Mouse (Mus musculus): Measurements from ENCODE around the gene Selenoh. TPM values are rescaled to one million over a fixed set of nuclear protein-coding genes. Genes with fewer than 3 reads are reported as not detected.

Gene Selenoh
- polyA plus RNA-seq (2015; fragmentation: Nextera tagmentation; extraction: Ambion mirVana): 71.6 and 86.7 TPM in 2 replicates

DNA sequence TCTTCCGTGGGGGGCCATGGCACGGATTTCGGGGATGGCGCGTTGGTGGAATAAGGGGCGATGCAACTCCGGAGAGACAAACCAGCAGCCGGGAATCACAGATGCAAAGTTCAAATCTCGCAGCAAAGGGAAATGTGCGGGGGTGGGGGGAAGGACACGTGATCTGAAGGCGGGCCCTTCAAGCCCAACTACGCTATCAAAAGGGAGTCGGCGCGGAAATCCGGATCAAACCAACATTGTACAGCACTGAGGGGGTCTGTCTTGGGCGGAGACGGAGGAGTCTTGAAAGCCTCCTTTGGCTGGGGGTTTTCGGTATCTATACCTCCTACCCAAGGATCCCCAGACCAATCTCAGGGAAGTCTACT is at the start of gene Selenoh:
Selenoh (minus strand) TSS at position 202 of the 365 bp plus-strand sequence.
- ATAC-seq (ENCODE audit: insufficient read depth): peak; percentile 90

GRCm38 (mm10) chr2:84717357-84717756 is 46.8 kb upstream of the Selenoh start:
- Histone ChIP-seq H3K4me2 (peak overlapping the region; percentile 91), H3K36me3 (replicated peaks) (peaks cover 24% of the 10 kb centered on the region), H3K27ac (replicated peaks) (peak overlapping the region; percentile 99), H3K9me3 (replicated peaks) (no peaks in the 10 kb centered on the region), H3K27me3 (no peaks in the 10 kb centered on the region), H3K9ac (peak overlapping the region; percentile 14; the same call in 1 of the 2 replicates), H3K4me3 (replicated peaks) (no peak overlapping the region), H3K4me1 (replicated peaks) (peaks cover 54% of the 10 kb centered on the region)
- WGBS (ENCODE audit: insufficient replicate concordance): 84% methylated on average over 4 of the region's 4 CpGs
- no peak for ATAC-seq (ENCODE audit: insufficient read depth)

More for the DNA sequence above, at the start of gene Selenoh:
- peak within 1 kb of the TSS; percentile 88 for H3K4me2 ChIP-seq
- no peaks in the 10 kb centered on the region for H3K27me3 ChIP-seq
- peak within 1 kb of the TSS; percentile 76 for H3K27ac ChIP-seq (replicated peaks)
- no peaks in the 10 kb centered on the region for H3K9me3 ChIP-seq (replicated peaks)
- peaks cover 32% of the 10 kb centered on the region for H3K36me3 ChIP-seq (replicated peaks)
- WGBS (ENCODE audit: insufficient replicate concordance): under 1% methylated on average over 20 of the region's 20 CpGs
- peak within 1 kb of the TSS; percentile 79 for H3K9ac ChIP-seq
- peaks cover 25% of the 10 kb centered on the region for H3K4me1 ChIP-seq (replicated peaks)
- peak within 1 kb of the TSS; percentile 79 for H3K4me3 ChIP-seq (replicated peaks)

DNA sequence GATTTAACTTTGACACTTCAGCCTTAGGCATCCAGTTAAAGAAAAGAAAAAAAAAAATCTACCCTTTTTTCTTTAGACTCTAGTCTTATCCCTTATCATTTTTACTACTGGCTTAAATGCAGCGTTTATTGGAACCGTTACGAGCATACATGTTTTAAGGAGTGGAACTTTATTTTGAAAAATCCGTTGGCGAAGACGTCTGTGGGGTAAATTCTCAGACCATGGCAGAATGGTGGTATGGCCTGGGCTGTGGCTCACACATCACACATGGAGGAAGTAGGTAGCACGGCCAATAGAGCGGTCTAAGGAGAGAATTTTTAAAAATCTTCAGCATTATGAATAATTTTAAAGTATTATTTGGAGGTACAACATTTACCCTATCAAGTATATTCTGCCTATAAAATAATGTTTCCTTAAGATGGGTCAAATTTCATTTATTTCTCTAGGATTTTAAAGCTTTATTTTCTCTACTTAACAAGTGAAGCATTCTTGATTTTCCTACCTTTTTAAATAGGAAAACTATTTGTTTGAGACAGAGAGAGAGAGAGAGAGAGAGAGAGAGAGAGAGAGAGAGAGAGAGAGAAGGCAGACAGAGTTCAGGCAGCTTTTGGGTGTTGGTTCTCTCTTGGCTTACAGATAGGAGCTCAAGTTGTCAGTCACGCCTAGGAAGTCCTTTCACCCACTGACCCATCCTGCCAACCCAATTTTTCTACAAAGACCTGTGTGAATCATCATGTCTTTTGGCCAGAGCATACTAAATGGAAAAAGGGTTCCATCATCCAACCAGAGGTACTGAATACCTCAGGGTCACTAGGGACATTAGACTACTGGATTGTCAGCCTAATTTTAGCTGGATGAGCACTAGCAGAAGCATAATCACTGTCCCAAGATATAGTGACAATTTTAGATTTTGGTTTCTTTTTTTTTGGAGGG is 46.1 kb upstream of the Selenoh start:
- Histone ChIP-seq H3K4me2 (peak overlapping the region; percentile 91), H3K9ac (peak overlapping the region; percentile 88), H3K36me3 (replicated peaks) (peaks cover 17% of the 10 kb centered on the region), H3K9me3 (replicated peaks) (no peaks in the 10 kb centered on the region), H3K4me3 (replicated peaks) (peak overlapping the region; percentile 86), H3K4me1 (replicated peaks) (peaks cover 51% of the 10 kb centered on the region), H3K27ac (replicated peaks) (peak overlapping the region; percentile 99), H3K27me3 (no peaks in the 10 kb centered on the region)
- no peak for ATAC-seq (ENCODE audit: insufficient read depth)
- 8% methylated on average over 9 of the region's 9 CpGs for WGBS (ENCODE audit: insufficient replicate concordance)

DNA sequence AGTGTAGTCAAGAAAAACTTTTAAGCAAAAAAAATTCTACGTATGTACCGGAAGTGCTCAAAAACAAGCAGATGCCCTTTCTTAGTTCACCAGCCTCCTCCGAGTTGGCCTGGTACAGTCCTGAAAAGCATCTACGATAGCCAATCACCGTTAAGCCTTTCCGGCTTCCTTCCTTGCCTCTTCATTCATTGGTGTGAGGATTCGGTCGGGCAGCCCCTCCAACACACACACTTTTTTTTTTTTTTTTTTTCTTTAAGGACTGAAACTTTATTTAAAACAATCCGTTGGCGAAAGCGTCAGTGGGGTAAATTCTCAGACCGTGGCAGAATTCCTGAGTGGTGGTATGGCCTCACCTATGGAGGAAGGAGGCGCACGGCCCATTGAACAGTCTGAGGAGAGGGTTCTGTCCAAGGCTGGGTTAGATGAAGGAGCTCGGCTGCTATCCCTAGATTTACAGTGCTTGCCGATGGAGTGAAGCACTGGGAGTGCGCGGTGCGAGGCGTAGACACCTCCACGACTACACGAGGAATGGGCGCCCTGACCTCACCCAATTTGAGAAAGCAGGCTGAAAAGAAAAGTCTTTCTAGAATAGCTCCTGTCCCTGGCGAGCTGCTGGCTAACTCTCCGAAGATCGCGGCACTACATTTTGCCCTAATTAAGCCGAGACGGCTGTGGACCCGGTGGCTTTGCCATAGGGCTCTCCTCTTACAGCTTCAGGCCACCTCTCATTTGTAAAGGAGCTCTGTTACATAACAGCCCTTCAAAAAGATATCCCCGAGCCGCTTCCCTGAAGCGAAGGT is 45.2 kb upstream of the Selenoh start:
- Histone ChIP-seq H3K27me3 (no peaks in the 10 kb centered on the region), H3K27ac (replicated peaks) (peak overlapping the region; percentile 99)
- peak; percentile 86 for ATAC-seq (ENCODE audit: insufficient read depth)

GRCm38 (mm10) chr2:84714811-84715561 is 44.4 kb upstream of the Selenoh start, which contains the start of gene Zdhhc5:
TSS of gene Zdhhc5 (minus strand) at chr2:84715180.
- ATAC-seq (ENCODE audit: insufficient read depth): peak; percentile 92
- Histone ChIP-seq H3K4me3 (replicated peaks) (peak within 1 kb of the TSS; percentile 86), H3K9ac (peak within 1 kb of the TSS; percentile 94), H3K36me3 (replicated peaks) (peaks cover 14% of the 10 kb centered on the region), H3K9me3 (replicated peaks) (no peaks in the 10 kb centered on the region), H3K4me1 (replicated peaks) (peaks cover 49% of the 10 kb centered on the region), H3K27ac (replicated peaks) (peak within 1 kb of the TSS; percentile 99), H3K4me2 (peak within 1 kb of the TSS; percentile 91), H3K27me3 (no peaks in the 10 kb centered on the region)
- WGBS (ENCODE audit: insufficient replicate concordance): under 1% methylated on average over 105 of the region's 107 CpGs

More for the DNA sequence above, 45.2 kb upstream of the Selenoh start:
- H3K4me1 ChIP-seq (replicated peaks): peaks cover 43% of the 10 kb centered on the region
- peak overlapping the region; percentile 86 for H3K4me3 ChIP-seq (replicated peaks)
- H3K9ac ChIP-seq: peak overlapping the region; percentile 88
- peaks cover 14% of the 10 kb centered on the region for H3K36me3 ChIP-seq (replicated peaks)
- WGBS (ENCODE audit: insufficient replicate concordance): under 1% methylated on average over 33 of the region's 33 CpGs
- H3K4me2 ChIP-seq: peak overlapping the region; percentile 91
- H3K9me3 ChIP-seq (replicated peaks): no peaks in the 10 kb centered on the region

DNA sequence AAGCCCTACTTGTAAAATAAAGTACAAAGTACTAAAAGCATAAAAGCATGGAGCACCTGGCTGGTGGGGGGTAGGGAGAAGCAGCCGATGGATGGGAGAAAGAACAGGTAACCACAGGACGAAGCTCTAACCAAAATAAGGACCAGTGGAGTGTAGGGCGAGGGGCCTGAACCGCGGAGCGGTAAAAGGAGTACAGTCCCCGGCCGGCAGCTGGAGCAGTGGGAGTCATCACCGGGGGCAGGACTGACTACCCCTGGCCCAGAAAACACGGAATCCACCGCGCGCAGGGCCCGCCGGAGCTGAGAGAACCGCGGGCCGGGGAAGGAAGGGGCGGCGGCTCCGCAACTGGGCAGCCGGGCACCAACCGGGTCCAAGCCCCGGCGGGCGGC is 43.8 kb upstream of the Selenoh start:
- Histone ChIP-seq H3K4me3 (replicated peaks) (peak overlapping the region; percentile 86), H3K27me3 (no peaks in the 10 kb centered on the region), H3K36me3 (replicated peaks) (peaks cover 18% of the 10 kb centered on the region), H3K4me1 (replicated peaks) (peaks cover 47% of the 10 kb centered on the region), H3K4me2 (peak overlapping the region; percentile 91), H3K27ac (replicated peaks) (peak overlapping the region; percentile 99), H3K9me3 (replicated peaks) (no peaks in the 10 kb centered on the region), H3K9ac (peak overlapping the region; percentile 94)
- WGBS (ENCODE audit: insufficient replicate concordance): under 1% methylated on average over 26 of the region's 26 CpGs
- ATAC-seq (ENCODE audit: insufficient read depth): no peak

DNA sequence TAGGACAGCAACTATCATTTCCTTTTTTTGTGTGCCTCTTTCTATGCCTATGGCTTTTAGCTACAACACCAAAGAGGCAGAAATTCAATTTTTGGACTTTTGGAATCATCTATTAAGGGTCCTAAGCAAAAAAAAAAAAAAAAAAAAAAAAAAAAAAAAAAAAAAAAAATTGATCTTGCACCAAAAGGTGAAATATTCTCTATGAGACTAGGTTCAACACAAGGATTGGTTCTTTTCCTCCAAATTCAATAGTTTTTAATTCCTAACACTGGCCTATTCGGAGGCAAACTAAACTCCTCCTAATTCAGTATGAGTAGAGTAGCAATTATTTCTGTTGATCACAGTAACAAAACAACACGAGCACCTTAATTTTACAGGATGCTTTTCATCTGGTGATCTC is 41.3 kb upstream of the Selenoh start:
- Histone ChIP-seq H3K9ac (no peak overlapping the region), H3K9me3 (replicated peaks) (no peaks in the 10 kb centered on the region), H3K4me2 (no peak overlapping the region; the same call in 1 of the 2 replicates), H3K36me3 (replicated peaks) (peaks cover 43% of the 10 kb centered on the region), H3K27ac (replicated peaks) (no peak overlapping the region), H3K4me1 (replicated peaks) (peaks cover 45% of the 10 kb centered on the region), H3K27me3 (no peaks in the 10 kb centered on the region), H3K4me3 (replicated peaks) (no peak overlapping the region)
- WGBS (ENCODE audit: insufficient replicate concordance): 85% methylated on average over 2 of the region's 2 CpGs
- ATAC-seq (ENCODE audit: insufficient read depth): no peak

DNA sequence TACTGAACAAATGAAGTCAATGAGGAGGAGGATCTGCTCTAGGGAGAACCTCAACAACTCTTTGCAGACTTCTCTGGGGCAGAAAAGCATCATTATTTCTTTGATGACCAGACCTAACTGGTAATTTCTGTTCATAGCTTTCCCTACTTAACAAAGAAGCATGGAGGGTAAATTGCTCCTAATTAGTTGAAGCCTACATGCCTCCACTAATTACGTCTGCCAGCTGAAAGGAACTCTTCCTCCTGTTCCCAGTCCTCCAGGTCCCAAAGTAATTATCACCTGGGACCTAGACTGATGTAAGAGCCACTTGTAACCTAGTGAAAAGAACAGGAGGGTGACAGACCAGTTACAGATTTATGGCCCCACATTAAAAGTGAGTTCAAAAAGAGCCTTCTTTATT is 37.0 kb upstream of the Selenoh start:
- Histone ChIP-seq H3K9ac (no peak overlapping the region), H3K9me3 (replicated peaks) (no peaks in the 10 kb centered on the region), H3K36me3 (replicated peaks) (peaks cover 86% of the 10 kb centered on the region), H3K27me3 (no peaks in the 10 kb centered on the region), H3K4me1 (replicated peaks) (peaks cover 49% of the 10 kb centered on the region), H3K27ac (replicated peaks) (no peak overlapping the region), H3K4me2 (no peak overlapping the region), H3K4me3 (replicated peaks) (no peak overlapping the region)
- no peak for ATAC-seq (ENCODE audit: insufficient read depth)
- 72% methylated on average over 1 of the region's 1 CpGs for WGBS (ENCODE audit: insufficient replicate concordance)

GRCm38 (mm10) chr2:84705295-84705694 is 34.7 kb upstream of the Selenoh start:
- H3K27me3 ChIP-seq: no peaks in the 10 kb centered on the region
- no peak for ATAC-seq (ENCODE audit: insufficient read depth)
- no peak overlapping the region for H3K9ac ChIP-seq
- H3K4me2 ChIP-seq: no peak overlapping the region
- H3K4me3 ChIP-seq (replicated peaks): no peak overlapping the region
- H3K4me1 ChIP-seq (replicated peaks): peaks cover 38% of the 10 kb centered on the region
- no peak overlapping the region; the same call in 1 of the 2 replicates for H3K27ac ChIP-seq (replicated peaks)
- H3K36me3 ChIP-seq (replicated peaks): peaks cover 92% of the 10 kb centered on the region
- H3K9me3 ChIP-seq (replicated peaks): no peaks in the 10 kb centered on the region
- WGBS (ENCODE audit: insufficient replicate concordance): 74% methylated on average over 1 of the region's 1 CpGs

- WGBS (ENCODE audit: insufficient replicate concordance): 74% methylated on average over 5 of the region's 5 CpGs
- Histone ChIP-seq H3K36me3 (replicated peaks) (peaks cover 92% of the 10 kb centered on the region), H3K27me3 (no peaks in the 10 kb centered on the region), H3K4me2 (no peak overlapping the region), H3K27ac (replicated peaks) (peak overlapping the region; percentile 19; the same call in 1 of the 2 replicates), H3K4me3 (replicated peaks) (no peak overlapping the region), H3K9me3 (replicated peaks) (no peaks in the 10 kb centered on the region), H3K4me1 (replicated peaks) (peaks cover 36% of the 10 kb centered on the region), H3K9ac (no peak overlapping the region)
- ATAC-seq (ENCODE audit: insufficient read depth): no peak
Measured at GRCm38 (mm10) chr2:84704329-84704728, 33.8 kb upstream of the Selenoh start.
